In the genomic region with DNA sequence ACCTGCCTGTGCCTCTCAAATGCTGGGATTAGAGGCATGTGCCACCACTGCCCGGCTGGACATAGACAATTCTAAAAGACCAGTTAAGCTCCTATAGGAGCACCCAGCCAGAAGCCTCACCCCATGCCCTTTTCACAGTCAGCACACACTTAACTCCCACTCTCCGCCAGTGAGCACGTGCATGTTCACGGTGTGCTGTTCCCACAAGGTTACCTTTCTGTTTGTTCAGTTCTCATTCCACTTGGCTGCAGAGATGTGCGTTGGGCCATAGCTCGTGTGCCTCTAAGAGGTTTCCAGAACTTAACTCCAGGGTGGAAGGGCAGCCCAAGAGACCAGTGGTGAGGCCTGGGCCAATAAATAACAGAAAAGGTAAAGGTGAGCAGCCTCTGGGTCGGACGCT, we compare ENCODE assay signal across 9 mouse cellular contexts. TPM values are rescaled to one million over a fixed set of nuclear protein-coding genes. Genes with fewer than 3 reads are reported as not detected.
DNase-seq lines count a peak whose midpoint lies in the region; ATAC-seq and TF ChIP-seq lines count a peak whose summit lies in the region.
"Had no signal": no experiment of that assay in that cellular context is flagged by ENCODE, and none has a peak within 500 bp of the region (broad histone marks: within the 10 kb centered on the region; RNA-seq: fewer than 3 reads in every experiment).

No protein-coding gene starts in this region.

- peaks cover 4% of the 10 kb centered on the region; the same call in 1 of the 2 replicates for H3K36me3 ChIP-seq in kidney, embryonic 16.5 days (ENCODE audit: insufficient read depth, low read length)
- peaks cover 26% of the 10 kb centered on the region for H3K36me3 ChIP-seq in forebrain, embryonic 14.5 days (ENCODE audit: control insufficient read depth, insufficient read depth, low read length)
- H3K36me3 ChIP-seq in limb, embryonic 14.5 days (ENCODE audit: control insufficient read depth, insufficient read depth, low read length), result peaks cover 24% of the 10 kb centered on the region
- H3K36me3 ChIP-seq in neural tube, embryonic 13.5 days, result peaks cover 33% of the 10 kb centered on the region

- H3K4me3 ChIP-seq in kidney, embryonic 16.5 days (ENCODE audit: low read length), result peak overlapping the region; percentile 80
- peak overlapping the region; percentile 78; the same call in 1 of the 2 replicates for H3K4me3 ChIP-seq in forebrain, embryonic 14.5 days (ENCODE audit: low read depth, low read length)
- peak overlapping the region; percentile 61 for H3K4me3 ChIP-seq in limb, embryonic 14.5 days (replicated peaks; ENCODE audit: low read length)
- peak overlapping the region; percentile 68 for H3K4me3 ChIP-seq in neural tube, embryonic 13.5 days

- no peak for DNase-seq in kidney, adult 18-20 months
- no peak for DNase-seq in forebrain, embryonic 14.5 days (ENCODE audit: low spot score)
- no peak for DNase-seq in limb, embryonic 14.5 days (ENCODE audit: low spot score)
- DNase-seq in layer of hippocampus, adult 9-10 months (ENCODE audit: low spot score), result no peak
- no peak for DNase-seq in adrenal gland, postnatal 10 days

- H3K27ac ChIP-seq in kidney, embryonic 16.5 days (ENCODE audit: low read length), result no peak overlapping the region
- no peak overlapping the region for H3K27ac ChIP-seq in forebrain, embryonic 14.5 days (ENCODE audit: low read depth, low read length)
- no peak overlapping the region for H3K27ac ChIP-seq in limb, embryonic 14.5 days (replicated peaks; ENCODE audit: low read depth, low read length)
- no peak overlapping the region for H3K27ac ChIP-seq in neural tube, embryonic 13.5 days (replicated peaks)
- H3K27ac ChIP-seq: heart, adult 2 months had no signal

- H3K27me3 ChIP-seq in kidney, embryonic 16.5 days (ENCODE audit: insufficient read depth, low read length), result no peaks in the 10 kb centered on the region
- no peaks in the 10 kb centered on the region for H3K27me3 ChIP-seq in forebrain, embryonic 14.5 days (replicated peaks; ENCODE audit: control insufficient read depth, insufficient read depth, low read length)
- H3K27me3 ChIP-seq in limb, embryonic 14.5 days (ENCODE audit: control insufficient read depth, insufficient read depth, low read length), result no peaks in the 10 kb centered on the region
- H3K27me3 ChIP-seq in neural tube, embryonic 13.5 days, result no peaks in the 10 kb centered on the region

- ATAC-seq in kidney, embryonic 16.5 days (ENCODE audit: low FRiP score, low TSS enrichment), result 0 out of 2 replicates have a peak, but pooled peaks have one; percentile 8
- no peak for ATAC-seq in forebrain, embryonic 14.5 days
- no peak for ATAC-seq in limb, embryonic 14.5 days (ENCODE audit: low FRiP score, low read depth)
- no peak for ATAC-seq in neural tube, embryonic 13.5 days (ENCODE audit: low read depth)
- ATAC-seq in megakaryocyte progenitor cell, adult 5-6 weeks (replicated peaks; ENCODE audit: poor library complexity), result no peak

- H3K4me1 ChIP-seq in kidney, embryonic 16.5 days (ENCODE audit: insufficient read depth, low read length), result peaks cover 18% of the 10 kb centered on the region
- peaks cover 13% of the 10 kb centered on the region for H3K4me1 ChIP-seq in forebrain, embryonic 14.5 days (ENCODE audit: control insufficient read depth, insufficient read depth, low read length)
- peaks cover 16% of the 10 kb centered on the region for H3K4me1 ChIP-seq in limb, embryonic 14.5 days (ENCODE audit: control insufficient read depth, insufficient read depth, low read length)
- peaks cover 25% of the 10 kb centered on the region for H3K4me1 ChIP-seq in neural tube, embryonic 13.5 days (replicated peaks)

- H3K9me3 ChIP-seq in kidney, embryonic 16.5 days (ENCODE audit: low read length), result no peaks in the 10 kb centered on the region
- no peaks in the 10 kb centered on the region for H3K9me3 ChIP-seq in forebrain, embryonic 14.5 days (replicated peaks; ENCODE audit: control insufficient read depth, low read length)
- no peaks in the 10 kb centered on the region for H3K9me3 ChIP-seq in limb, embryonic 14.5 days (ENCODE audit: control insufficient read depth, low read length)
- H3K9me3 ChIP-seq in neural tube, embryonic 13.5 days, result no peaks in the 10 kb centered on the region

- no peak for TF ChIP-seq POLR2A in limb, embryonic 14.5 days (IDR thresholded peaks at IDR 0.05; ENCODE audit: borderline replicate concordance, extremely low read depth, insufficient read depth, insufficient read length)

- WGBS in kidney, embryonic 16.5 days, result 43% methylated on average over 8 of the region's 8 CpGs
- 87% methylated on average over 8 of the region's 8 CpGs for WGBS in forebrain, embryonic 14.5 days
- WGBS in limb, embryonic 14.5 days, result 91% methylated on average over 8 of the region's 8 CpGs
- 87% methylated on average over 8 of the region's 8 CpGs for WGBS in neural tube, embryonic 13.5 days

- H3K4me2 ChIP-seq in kidney, embryonic 16.5 days (replicated peaks; ENCODE audit: low read depth, low read length), result peak overlapping the region; percentile 95
- peak overlapping the region; percentile 89 for H3K4me2 ChIP-seq in forebrain, embryonic 14.5 days (ENCODE audit: low read length)
- H3K4me2 ChIP-seq in limb, embryonic 14.5 days (replicated peaks; ENCODE audit: low read depth, low read length, severe bottlenecking), result peak overlapping the region; percentile 92
- H3K4me2 ChIP-seq in neural tube, embryonic 13.5 days, result peak overlapping the region; percentile 88

- peak overlapping the region; percentile 76; the same call in 1 of the 2 replicates for H3K9ac ChIP-seq in kidney, embryonic 16.5 days (replicated peaks; ENCODE audit: low read length)
- H3K9ac ChIP-seq in forebrain, embryonic 14.5 days (ENCODE audit: low read length), result 0 out of 2 replicates have a peak overlapping the region, but pooled peaks have one; percentile 14
- no peak overlapping the region; the same call in 1 of the 2 replicates for H3K9ac ChIP-seq in limb, embryonic 14.5 days (ENCODE audit: low read depth, low read length, severe bottlenecking)
- H3K9ac ChIP-seq in neural tube, embryonic 13.5 days, result peak overlapping the region; percentile 53

RNA-seq across cellular contexts. Expression of gene Pex26, which starts 1.8 kb away (rescaled TPM):
- polyA plus RNA-seq in kidney, embryonic 16.5 days (2015; fragmentation: Nextera tagmentation; extraction: Ambion mirVana), result 12.8 and 13.6 TPM in 2 replicates
- 12.7 and 16.4 TPM in 2 replicates for polyA plus RNA-seq in forebrain, embryonic 14.5 days (2014; fragmentation: Nextera tagmentation; extraction: Ambion mirVana)
- 15.2 and 18.7 TPM in 2 replicates for polyA plus RNA-seq in limb, embryonic 14.5 days (2012; rRNA removed)
- 10.0 and 10.3 TPM in 2 replicates for polyA plus RNA-seq in limb, embryonic 14.5 days (2014; fragmentation: Nextera tagmentation; extraction: Ambion mirVana)
- polyA plus RNA-seq in neural tube, embryonic 13.5 days (2015; fragmentation: Nextera tagmentation; extraction: Ambion mirVana), result 12.3 and 13.5 TPM in 2 replicates
- total RNA-seq in megakaryocyte progenitor cell, adult 5-6 weeks (2015), result 5.3 and 8.0 TPM in 2 replicates
- 6.7 and 7.9 TPM in 2 replicates for total RNA-seq in megakaryocyte progenitor cell, adult 5-6 weeks (2017)
- 10 to 100 TPM; 10.5 to 11.1 TPM for total RNA-seq in adrenal gland, postnatal 10 days (2021)

RNA-seq across cellular contexts. Expression of gene Tuba8, which starts 25.3 kb away (rescaled TPM):
- 0.27 and 0.75 TPM in 2 replicates for polyA plus RNA-seq in kidney, embryonic 16.5 days (2015; fragmentation: Nextera tagmentation; extraction: Ambion mirVana)
- 0.22 and 0.33 TPM in 2 replicates for polyA plus RNA-seq in forebrain, embryonic 14.5 days (2014; fragmentation: Nextera tagmentation; extraction: Ambion mirVana)
- polyA plus RNA-seq in limb, embryonic 14.5 days (2012; rRNA removed), result 0.77 and 0.83 TPM in 2 replicates
- 4.4 and 4.7 TPM in 2 replicates for polyA plus RNA-seq in limb, embryonic 14.5 days (2014; fragmentation: Nextera tagmentation; extraction: Ambion mirVana)
- polyA plus RNA-seq in neural tube, embryonic 13.5 days (2015; fragmentation: Nextera tagmentation; extraction: Ambion mirVana), result 0.21 and 0.25 TPM in 2 replicates
- total RNA-seq in megakaryocyte progenitor cell, adult 5-6 weeks (2015), result 27.2 and 30.4 TPM in 2 replicates
- total RNA-seq in megakaryocyte progenitor cell, adult 5-6 weeks (2017), result 27.2 and 29.2 TPM in 2 replicates
- 10 to 100 TPM; 11.3 to 19.1 TPM for total RNA-seq in adrenal gland, postnatal 10 days (2021)

RNA-seq across cellular contexts. Expression of gene Mical3, which starts 54.4 kb away (rescaled TPM):
- polyA plus RNA-seq in kidney, embryonic 16.5 days (2015; fragmentation: Nextera tagmentation; extraction: Ambion mirVana), result 10.9 and 11.6 TPM in 2 replicates
- 19.4 and 34.0 TPM in 2 replicates for polyA plus RNA-seq in forebrain, embryonic 14.5 days (2014; fragmentation: Nextera tagmentation; extraction: Ambion mirVana)
- polyA plus RNA-seq in limb, embryonic 14.5 days (2012; rRNA removed), result 17.3 and 17.7 TPM in 2 replicates
- 13.3 and 16.3 TPM in 2 replicates for polyA plus RNA-seq in limb, embryonic 14.5 days (2014; fragmentation: Nextera tagmentation; extraction: Ambion mirVana)
- polyA plus RNA-seq in neural tube, embryonic 13.5 days (2015; fragmentation: Nextera tagmentation; extraction: Ambion mirVana), result 28.1 TPM in 2 replicates
- total RNA-seq in megakaryocyte progenitor cell, adult 5-6 weeks (2015), result 11.3 and 16.1 TPM in 2 replicates
- 7.4 and 8.3 TPM in 2 replicates for total RNA-seq in megakaryocyte progenitor cell, adult 5-6 weeks (2017)
- total RNA-seq in adrenal gland, postnatal 10 days (2021), result 10 to 100 TPM; 43.0 to 75.5 TPM
